Mouse (Mus musculus): ENCODE data around the gene Fcgr2b. TPM values are rescaled to one million over a fixed set of nuclear protein-coding genes. Genes with fewer than 3 reads are reported as not detected.
"Not testable (repeated sequence)": the region's sequence is repeated elsewhere in the genome, so short reads cannot be mapped to it uniquely, and the experiment has no call there.

Gene Fcgr2b
- polyA plus RNA-seq, 1 experiment from 2014 or later, result 0.34 TPM

GRCm38 (mm10) chr1:170953192-170953591 is 23.2 kb downstream of the Fcgr2b start:
- Histone ChIP-seq H3K9ac (replicated peaks) (no peak overlapping the region), H3K4me2 (no peak overlapping the region), H3K27ac (no peak overlapping the region), H3K4me1 (replicated peaks) (no peaks in the 10 kb centered on the region), H3K9me3 (no peaks in the 10 kb centered on the region), H3K4me3 (replicated peaks) (no peak overlapping the region), H3K36me3 (no peaks in the 10 kb centered on the region), H3K27me3 (no peaks in the 10 kb centered on the region)
- 97% methylated on average over 2 of the region's 2 CpGs for WGBS
- ATAC-seq (ENCODE audit: insufficient number of reproducible peaks, insufficient read depth, low FRiP score, low TSS enrichment, low read depth), result no peak

GRCm38 (mm10) chr1:170950772-170951171 is 25.6 kb downstream of the Fcgr2b start:
- Histone ChIP-seq H3K4me3 (replicated peaks) (no peak overlapping the region), H3K27ac (no peak overlapping the region), H3K27me3 (no peaks in the 10 kb centered on the region), H3K9ac (replicated peaks) (no peak overlapping the region), H3K36me3 (no peaks in the 10 kb centered on the region), H3K4me1 (replicated peaks) (no peaks in the 10 kb centered on the region), H3K9me3 (peaks cover 4% of the 10 kb centered on the region; the same call in 1 of the 2 replicates), H3K4me2 (no peak overlapping the region)
- 32% methylated on average over 3 of the region's 3 CpGs for WGBS
- ATAC-seq (ENCODE audit: insufficient number of reproducible peaks, insufficient read depth, low FRiP score, low TSS enrichment, low read depth), result no peak

GRCm38 (mm10) chr1:170944908-170945307 is 31.4 kb downstream of the Fcgr2b start:
- WGBS, result 96% methylated on average over 9 of the region's 9 CpGs
- ATAC-seq (ENCODE audit: insufficient number of reproducible peaks, insufficient read depth, low FRiP score, low TSS enrichment, low read depth), result not testable (repeated sequence)

GRCm38 (mm10) chr1:170944151-170944550 is 32.2 kb downstream of the Fcgr2b start:
- H3K36me3 ChIP-seq; H3K27ac ChIP-seq; H3K4me2 ChIP-seq; ATAC-seq (ENCODE audit: insufficient number of reproducible peaks, insufficient read depth, low FRiP score, low TSS enrichment, low read depth); H3K27me3 ChIP-seq; H3K4me1 ChIP-seq (replicated peaks); H3K9ac ChIP-seq (replicated peaks); H3K4me3 ChIP-seq (replicated peaks): not testable (repeated sequence)
- WGBS, result 95% methylated on average over 9 of the region's 9 CpGs
- peaks cover 19% of the 10 kb centered on the region for H3K9me3 ChIP-seq

More at GRCm38 (mm10) chr1:170944908-170945307, 31.4 kb downstream of the Fcgr2b start:
- H3K4me3 ChIP-seq (replicated peaks); H3K4me2 ChIP-seq; H3K27ac ChIP-seq; H3K36me3 ChIP-seq; H3K27me3 ChIP-seq; H3K4me1 ChIP-seq (replicated peaks); H3K9ac ChIP-seq (replicated peaks): not testable (repeated sequence)
- peaks cover 19% of the 10 kb centered on the region for H3K9me3 ChIP-seq

- Histone ChIP-seq H3K27me3 (no peaks in the 10 kb centered on the region), H3K36me3 (no peaks in the 10 kb centered on the region), H3K4me3 (replicated peaks) (no peak overlapping the region), H3K4me2 (no peak overlapping the region), H3K9me3 (peaks cover 13% of the 10 kb centered on the region), H3K4me1 (replicated peaks) (no peaks in the 10 kb centered on the region), H3K9ac (replicated peaks) (no peak overlapping the region), H3K27ac (no peak overlapping the region)
- WGBS, result 91% methylated on average over 12 of the region's 12 CpGs
- no peak for ATAC-seq (ENCODE audit: insufficient number of reproducible peaks, insufficient read depth, low FRiP score, low TSS enrichment, low read depth)
Measured at GRCm38 (mm10) chr1:170939255-170939654, 37.1 kb downstream of the Fcgr2b start.

- no peak for ATAC-seq (ENCODE audit: insufficient number of reproducible peaks, insufficient read depth, low FRiP score, low TSS enrichment, low read depth)
- H3K9ac ChIP-seq (replicated peaks), result no peak overlapping the region
- no peaks in the 10 kb centered on the region for H3K36me3 ChIP-seq
- no peaks in the 10 kb centered on the region for H3K27me3 ChIP-seq
- no peaks in the 10 kb centered on the region for H3K4me1 ChIP-seq (replicated peaks)
- WGBS, result 44% methylated on average over 2 of the region's 2 CpGs
- H3K27ac ChIP-seq, result no peak overlapping the region
- H3K9me3 ChIP-seq, result no peaks in the 10 kb centered on the region
- no peak overlapping the region for H3K4me3 ChIP-seq (replicated peaks)
- H3K4me2 ChIP-seq, result no peak overlapping the region
Measured at GRCm38 (mm10) chr1:170934383-170934782, 42.0 kb downstream of the Fcgr2b start.

GRCm38 (mm10) chr1:170933940-170934339 is 42.4 kb downstream of the Fcgr2b start:
- no peaks in the 10 kb centered on the region for H3K36me3 ChIP-seq
- no peak overlapping the region for H3K27ac ChIP-seq
- no peak overlapping the region for H3K4me3 ChIP-seq (replicated peaks)
- no peaks in the 10 kb centered on the region for H3K9me3 ChIP-seq
- no peaks in the 10 kb centered on the region for H3K4me1 ChIP-seq (replicated peaks)
- no peak overlapping the region for H3K9ac ChIP-seq (replicated peaks)
- no peak overlapping the region for H3K4me2 ChIP-seq
- H3K27me3 ChIP-seq, result no peaks in the 10 kb centered on the region
- no peak for ATAC-seq (ENCODE audit: insufficient number of reproducible peaks, insufficient read depth, low FRiP score, low TSS enrichment, low read depth)
- 86% methylated on average over 1 of the region's 1 CpGs for WGBS

- 70% methylated on average over 6 of the region's 6 CpGs for WGBS
- H3K4me1 ChIP-seq (replicated peaks), result no peaks in the 10 kb centered on the region
- no peaks in the 10 kb centered on the region for H3K27me3 ChIP-seq
- ATAC-seq (ENCODE audit: insufficient number of reproducible peaks, insufficient read depth, low FRiP score, low TSS enrichment, low read depth), result no peak
- no peaks in the 10 kb centered on the region for H3K9me3 ChIP-seq
- no peak overlapping the region for H3K27ac ChIP-seq
- no peaks in the 10 kb centered on the region for H3K36me3 ChIP-seq
- H3K9ac ChIP-seq (replicated peaks), result no peak overlapping the region
- no peak overlapping the region for H3K4me2 ChIP-seq
- H3K4me3 ChIP-seq (replicated peaks), result no peak overlapping the region
Measured at GRCm38 (mm10) chr1:170933386-170933920, 42.9 kb downstream of the Fcgr2b start.

GRCm38 (mm10) chr1:170932043-170932442 is 44.3 kb downstream of the Fcgr2b start:
- no peaks in the 10 kb centered on the region for H3K9me3 ChIP-seq
- 84% methylated on average over 3 of the region's 3 CpGs for WGBS

GRCm38 (mm10) chr1:170929245-170929644 is 47.1 kb downstream of the Fcgr2b start:
- no peak for ATAC-seq (ENCODE audit: insufficient number of reproducible peaks, insufficient read depth, low FRiP score, low TSS enrichment, low read depth)
- WGBS, result 88% methylated on average over 4 of the region's 4 CpGs
- no peaks in the 10 kb centered on the region for H3K9me3 ChIP-seq
- no peak overlapping the region for H3K9ac ChIP-seq (replicated peaks)
- no peaks in the 10 kb centered on the region for H3K4me1 ChIP-seq (replicated peaks)
- H3K4me3 ChIP-seq (replicated peaks), result no peak overlapping the region
- no peaks in the 10 kb centered on the region for H3K36me3 ChIP-seq
- 0 out of 2 replicates have a peak, but pooled peaks cover 3% of the 10 kb centered on the region for H3K27me3 ChIP-seq
- H3K27ac ChIP-seq, result no peak overlapping the region
- no peak overlapping the region for H3K4me2 ChIP-seq

More at GRCm38 (mm10) chr1:170932043-170932442, 44.3 kb downstream of the Fcgr2b start:
- Histone ChIP-seq H3K4me2 (no peak overlapping the region), H3K36me3 (no peaks in the 10 kb centered on the region), H3K27me3 (no peaks in the 10 kb centered on the region), H3K4me1 (replicated peaks) (no peaks in the 10 kb centered on the region), H3K27ac (no peak overlapping the region), H3K9ac (replicated peaks) (no peak overlapping the region), H3K4me3 (replicated peaks) (no peak overlapping the region)
- no peak for ATAC-seq (ENCODE audit: insufficient number of reproducible peaks, insufficient read depth, low FRiP score, low TSS enrichment, low read depth)

- Histone ChIP-seq H3K9me3 (no peaks in the 10 kb centered on the region), H3K27me3 (0 out of 2 replicates have a peak, but pooled peaks cover 3% of the 10 kb centered on the region), H3K9ac (replicated peaks) (no peak overlapping the region), H3K27ac (no peak overlapping the region), H3K4me3 (replicated peaks) (no peak overlapping the region), H3K4me1 (replicated peaks) (no peaks in the 10 kb centered on the region), H3K4me2 (no peak overlapping the region), H3K36me3 (no peaks in the 10 kb centered on the region)
- WGBS, result 87% methylated on average over 2 of the region's 2 CpGs
- no peak for ATAC-seq (ENCODE audit: insufficient number of reproducible peaks, insufficient read depth, low FRiP score, low TSS enrichment, low read depth)
Measured at GRCm38 (mm10) chr1:170928467-170928866, 47.9 kb downstream of the Fcgr2b start.

- Histone ChIP-seq H3K9me3 (no peaks in the 10 kb centered on the region), H3K9ac (replicated peaks) (no peak within 1 kb of the TSS), H3K27me3 (0 out of 2 replicates have a peak, but pooled peaks cover 3% of the 10 kb centered on the region), H3K4me2 (no peak within 1 kb of the TSS), H3K4me3 (replicated peaks) (no peak within 1 kb of the TSS), H3K27ac (no peak within 1 kb of the TSS), H3K36me3 (no peaks in the 10 kb centered on the region), H3K4me1 (replicated peaks) (no peaks in the 10 kb centered on the region)
- WGBS, result 77% methylated on average over 3 of the region's 3 CpGs
- ATAC-seq (ENCODE audit: insufficient number of reproducible peaks, insufficient read depth, low FRiP score, low TSS enrichment, low read depth), result no peak
Measured at GRCm38 (mm10) chr1:170927378-170927777, 49.0 kb downstream of the Fcgr2b start, which contains the start of gene Fcrla. Fcrla (minus strand) TSS chr1:170927583.

All from limb, embryonic 12.5 days (tissue).